Mouse (Mus musculus) limb, embryonic 14.5 days (tissue): ENCODE data around the gene 2310003L06Rik. TPM values are rescaled to one million over a fixed set of nuclear protein-coding genes. Genes with fewer than 3 reads are reported as not detected.

Experiments
- ATAC-seq: fragments of 200-750 bp; cut with Nextera tagmentation; 2 replicates; pipeline ENCODE4 v1.8.0; 2017; ENCODE audit warnings: low read depth, moderate number of reproducible peaks, moderate TSS enrichment; ENCODE audit not compliant: low FRiP score
- DNase-seq: peaks from one replicate; pipeline ENCODE4 v3.0.0-alpha.2; 2015; ENCODE audit warnings: low spot score
- H3K27ac ChIP-seq: fragments of 300-500 bp; sonication (generic); replicated peaks from 2 replicates; pipeline ENCODE4 v1.5.1; 2014; ENCODE audit warnings: low read depth, mild to moderate bottlenecking, low read length, moderate library complexity, mixed read lengths
- H3K27me3 ChIP-seq: fragments of 300-500 bp; sonication (generic); 2 replicates; pipeline ENCODE4 v1.6.1; 2014; ENCODE audit warnings: low read length, mixed read lengths; ENCODE audit not compliant: control insufficient read depth, insufficient read depth
- H3K36me3 ChIP-seq: fragments of 300-500 bp; sonication (generic); 2 replicates; pipeline ENCODE4 v1.6.1; 2014; ENCODE audit warnings: mild to moderate bottlenecking, low read length, moderate library complexity, mixed read lengths; ENCODE audit not compliant: control insufficient read depth, insufficient read depth
- H3K4me1 ChIP-seq: fragments of 300-500 bp; sonication (generic); 2 replicates; pipeline ENCODE4 v1.6.1; 2014; ENCODE audit warnings: antibody characterized with exemption, low read length, mixed read lengths; ENCODE audit not compliant: control insufficient read depth, insufficient read depth
- H3K4me2 ChIP-seq: fragments of 300-500 bp; sonication (generic); replicated peaks from 2 replicates; pipeline ENCODE4 v1.6.1; 2014; ENCODE audit warnings: low read depth, mild to moderate bottlenecking, low read length, moderate library complexity; ENCODE audit not compliant: severe bottlenecking
- H3K4me3 ChIP-seq: fragments of 300-500 bp; sonication (generic); replicated peaks from 2 replicates; pipeline ENCODE4 v1.5.1; 2014; ENCODE audit warnings: low read length
- H3K9ac ChIP-seq: fragments of 300-500 bp; sonication (generic); 2 replicates; pipeline ENCODE4 v1.6.1; 2014; ENCODE audit warnings: mild to moderate bottlenecking, low read depth, low read length, moderate library complexity; ENCODE audit not compliant: severe bottlenecking
- H3K9me3 ChIP-seq: fragments of 300-500 bp; sonication (generic); 2 replicates; pipeline ENCODE4 v1.6.1; 2016; ENCODE audit warnings: low read length; ENCODE audit not compliant: control insufficient read depth
- POLR2A ChIP-seq: fragments of 200-500 bp; IDR thresholded peaks from 2 replicates; pipeline ENCODE4 v1.8.0; 2012; ENCODE audit warnings: inconsistent platforms, mild to moderate bottlenecking, moderate library complexity, borderline replicate concordance; ENCODE audit not compliant: insufficient read depth, insufficient read length; ENCODE audit errors: extremely low read depth
- WGBS: fragments of 180-500 bp; shearing (Covaris S2); extraction: QIAGEN DNeasy Blood & Tissue Kit; methylation state at CpG from one replicate; pipeline ENCODE4 v1.1.7; 2014; 5-methylcytosine and 5-hydroxymethylcytosine counted together
- polyA plus RNA-seq, 2 experiments: library from polyadenylated mRNA; depleted of rRNA in 1 of 2; stranded (reverse) in 1 of 2; unstranded in 1 of 2; fragments of >200 nt; fragmentation: Nextera tagmentation in 1 of 2; extraction: Ambion mirVana in 1 of 2; gene quantifications; 2 replicates each; pipeline versions ENCODE4 v1.2.1 to v1.2.3; 2012 to 2014

2310003L06Rik gene
- polyA plus RNA-seq (2012; rRNA removed): 0.04 TPM in 1 of 2 replicates, not detected in the other
- polyA plus RNA-seq (2014; fragmentation: Nextera tagmentation; extraction: Ambion mirVana): not detected in 2 replicates

DNA sequence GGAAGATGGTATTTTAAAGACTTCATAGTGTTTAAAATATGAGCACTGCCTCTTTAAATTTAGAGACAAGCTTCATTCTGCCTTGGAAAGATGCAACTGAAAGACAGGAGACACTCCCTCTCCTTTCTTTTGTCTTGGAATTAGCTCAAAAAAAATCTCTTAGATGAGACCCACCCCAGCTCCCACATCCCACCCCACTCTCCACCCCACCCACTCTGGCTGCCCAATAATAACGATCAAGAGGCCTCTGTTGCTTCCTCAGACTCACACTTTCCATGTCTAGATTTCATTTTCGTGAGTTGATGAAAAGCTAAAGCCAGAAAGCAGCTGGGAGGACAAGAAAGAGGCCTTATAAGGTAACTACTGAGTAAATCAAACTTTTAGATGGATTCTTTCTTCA is at the start of gene 2310003L06Rik, which contains the start of gene Gm28434:
Gene 2310003L06Rik (plus strand): TSS at position 259 of the 400 bp plus-strand sequence.
Gene Gm28434 (plus strand): TSS at position 317 of the 400 bp plus-strand sequence.
- no peaks in the 10 kb centered on the region for H3K9me3 ChIP-seq
- 67% methylated on average over 2 of the region's 2 CpGs for WGBS
- H3K4me3 ChIP-seq: no peak within 1 kb of the TSS
- no peak within 1 kb of the TSS for H3K9ac ChIP-seq
- no peaks in the 10 kb centered on the region for H3K4me1 ChIP-seq
- H3K27me3 ChIP-seq: no peaks in the 10 kb centered on the region
- TF ChIP-seq POLR2A: no peak
- H3K4me2 ChIP-seq: no peak within 1 kb of the TSS
- H3K36me3 ChIP-seq: no peaks in the 10 kb centered on the region
- no peak for DNase-seq
- no peak for ATAC-seq
- no peak within 1 kb of the TSS for H3K27ac ChIP-seq

DNA sequence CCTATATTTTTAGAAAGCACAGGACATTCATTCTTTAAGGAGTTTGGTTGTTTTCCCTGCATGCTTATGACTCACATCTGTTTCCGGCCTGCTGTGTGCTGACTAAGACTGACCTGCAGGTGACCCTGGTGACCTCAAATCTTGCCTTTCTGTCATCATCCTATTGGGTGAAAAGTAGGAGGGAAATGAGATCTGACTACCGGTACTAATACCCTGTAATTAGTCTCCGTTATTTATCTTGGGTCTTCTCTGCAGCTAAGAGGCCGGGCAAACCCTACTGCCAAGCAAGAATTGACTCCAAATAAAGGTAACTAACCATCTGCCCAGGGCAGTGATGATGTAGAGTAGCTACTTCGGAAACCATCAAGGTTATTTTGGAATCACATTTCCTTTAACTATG is 43.9 kb upstream of the 2310003L06Rik start, which contains the start of gene Csn3:
Gene Csn3 (plus strand): TSS at position 208 of the 400 bp plus-strand sequence.
- H3K27ac ChIP-seq: no peak within 1 kb of the TSS
- WGBS: 23% methylated on average over 5 of the region's 5 CpGs
- H3K4me2 ChIP-seq: no peak within 1 kb of the TSS
- H3K36me3 ChIP-seq: no peaks in the 10 kb centered on the region
- H3K9ac ChIP-seq: no peak within 1 kb of the TSS
- no peaks in the 10 kb centered on the region; the same call in 1 of the 2 replicates for H3K4me1 ChIP-seq
- no peaks in the 10 kb centered on the region for H3K9me3 ChIP-seq
- no peak within 1 kb of the TSS for H3K4me3 ChIP-seq
- no peaks in the 10 kb centered on the region for H3K27me3 ChIP-seq
- no peak for ATAC-seq
- no peak for DNase-seq
- no peak for TF ChIP-seq POLR2A

DNA sequence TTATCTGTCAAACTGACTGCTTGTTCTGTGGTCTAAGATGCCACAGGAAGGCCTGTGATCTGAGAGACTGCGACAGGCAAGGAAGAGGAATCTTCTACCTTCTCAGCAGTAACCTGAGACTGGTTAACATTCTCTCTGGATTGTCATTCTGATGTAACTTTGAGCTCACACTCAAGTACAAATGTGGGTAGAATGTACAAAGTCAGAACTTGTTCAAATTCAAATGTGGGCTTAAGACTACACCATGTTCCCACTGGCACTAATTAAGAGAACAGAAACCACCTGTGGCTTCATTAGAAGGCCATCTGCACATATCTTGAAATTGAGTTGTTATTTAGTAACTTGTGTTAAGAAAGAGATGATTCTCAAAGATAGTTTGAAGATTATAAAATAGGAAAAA is 37.7 kb upstream of the 2310003L06Rik start:
- Histone ChIP-seq H3K27me3 (no peaks in the 10 kb centered on the region), H3K4me1 (no peaks in the 10 kb centered on the region), H3K9me3 (no peaks in the 10 kb centered on the region), H3K27ac (no peak overlapping the region), H3K36me3 (no peaks in the 10 kb centered on the region), H3K9ac (no peak overlapping the region), H3K4me2 (no peak overlapping the region), H3K4me3 (no peak overlapping the region)
- WGBS: 63% methylated on average over 1 of the region's 1 CpGs
- DNase-seq (no peak), ATAC-seq (no peak)
- TF ChIP-seq POLR2A: no peak

DNA sequence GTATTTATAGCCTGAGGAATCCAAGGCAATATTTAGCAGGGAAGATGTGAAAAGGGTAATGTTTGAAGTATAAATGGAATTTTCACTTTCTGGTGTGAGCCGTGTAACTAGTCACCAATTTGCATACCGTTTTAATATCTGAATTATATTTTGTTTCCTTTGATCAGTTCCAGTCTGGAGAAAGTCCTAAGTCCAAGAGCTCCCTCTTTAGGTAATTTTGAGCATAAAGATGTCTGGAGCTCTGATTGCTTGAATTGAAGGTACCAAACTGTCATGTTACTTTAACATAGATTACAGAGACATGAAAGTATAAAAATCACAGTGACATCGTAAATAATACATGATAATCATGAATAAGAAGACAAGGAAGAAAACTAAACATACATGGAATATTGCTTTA is 28.5 kb upstream of the 2310003L06Rik start:
- DNase-seq (no peak), ATAC-seq (no peak)
- 53% methylated on average over 3 of the region's 3 CpGs for WGBS
- no peaks in the 10 kb centered on the region for H3K9me3 ChIP-seq
- H3K9ac ChIP-seq: no peak overlapping the region
- H3K4me1 ChIP-seq: no peaks in the 10 kb centered on the region
- H3K27ac ChIP-seq: no peak overlapping the region
- H3K4me3 ChIP-seq: no peak overlapping the region
- H3K36me3 ChIP-seq: no peaks in the 10 kb centered on the region
- no peak for TF ChIP-seq POLR2A
- H3K4me2 ChIP-seq: no peak overlapping the region
- H3K27me3 ChIP-seq: no peaks in the 10 kb centered on the region

DNA sequence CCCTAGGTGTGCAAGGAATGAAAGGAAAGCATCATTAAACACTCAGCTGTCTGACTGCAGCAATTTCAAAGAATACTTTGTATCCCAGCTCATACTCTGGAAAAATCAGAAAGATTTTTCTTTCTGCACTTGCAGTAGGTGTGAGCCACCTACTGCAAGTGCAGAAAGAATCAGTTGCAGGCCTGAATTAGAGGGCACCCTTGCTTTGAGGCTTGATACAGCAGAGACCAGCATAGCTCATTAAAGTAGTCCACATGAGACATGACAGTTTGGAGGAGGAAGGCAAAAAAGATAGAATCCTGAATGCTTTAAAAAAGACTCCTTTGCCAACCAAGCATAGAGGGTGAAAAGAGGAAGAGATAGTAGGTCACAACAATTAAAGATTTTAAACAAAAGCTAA is 26.7 kb upstream of the 2310003L06Rik start:
- Histone ChIP-seq H3K9me3 (no peaks in the 10 kb centered on the region), H3K27ac (no peak overlapping the region), H3K27me3 (no peaks in the 10 kb centered on the region), H3K4me3 (no peak overlapping the region), H3K9ac (no peak overlapping the region), H3K4me1 (no peaks in the 10 kb centered on the region), H3K4me2 (no peak overlapping the region), H3K36me3 (no peaks in the 10 kb centered on the region)
- ATAC-seq (no peak), DNase-seq (no peak)
- TF ChIP-seq POLR2A: no peak

DNA sequence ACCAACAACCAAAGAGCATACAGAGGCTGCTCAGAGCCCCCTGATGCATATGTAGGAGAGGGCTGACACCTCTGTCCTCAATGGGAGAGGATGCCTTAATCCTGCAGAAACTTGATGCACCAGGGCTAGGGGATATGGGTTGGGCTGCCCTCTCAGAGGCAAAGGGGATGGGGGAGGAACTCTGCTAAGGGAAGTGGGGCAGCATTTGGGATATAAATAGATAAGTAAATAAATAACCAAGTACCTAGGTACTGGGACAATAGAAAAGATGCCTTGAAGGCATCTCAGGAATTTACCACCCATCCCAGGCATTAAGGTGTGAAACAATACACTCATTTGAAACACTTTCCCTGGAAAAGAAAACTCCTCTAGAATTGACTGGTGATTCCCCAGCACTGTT is 17.4 kb upstream of the 2310003L06Rik start:
- H3K27ac ChIP-seq: no peak overlapping the region
- H3K36me3 ChIP-seq: no peaks in the 10 kb centered on the region
- no peak overlapping the region for H3K4me2 ChIP-seq
- H3K4me3 ChIP-seq: no peak overlapping the region
- no peaks in the 10 kb centered on the region for H3K9me3 ChIP-seq
- H3K27me3 ChIP-seq: no peaks in the 10 kb centered on the region
- no peak for TF ChIP-seq POLR2A
- no peak for ATAC-seq
- H3K4me1 ChIP-seq: no peaks in the 10 kb centered on the region
- no peak for DNase-seq
- no peak overlapping the region for H3K9ac ChIP-seq
